Mouse (Mus musculus) limb, embryonic 14.5 days (tissue): ENCODE data around the gene Ube2g1. TPM values are rescaled to one million over a fixed set of nuclear protein-coding genes. Genes with fewer than 3 reads are reported as not detected.

Experiments
- ATAC-seq: fragments of 200-750 bp; cut with Nextera tagmentation; 2 replicates; pipeline ENCODE4 v1.8.0; 2017; ENCODE audit warnings: low read depth, moderate number of reproducible peaks, moderate TSS enrichment; ENCODE audit not compliant: low FRiP score
- DNase-seq: peaks from one replicate; pipeline ENCODE4 v3.0.0-alpha.2; 2015; ENCODE audit warnings: low spot score
- H3K27ac ChIP-seq: fragments of 300-500 bp; sonication (generic); replicated peaks from 2 replicates; pipeline ENCODE4 v1.5.1; 2014; ENCODE audit warnings: low read depth, mild to moderate bottlenecking, low read length, moderate library complexity, mixed read lengths
- H3K27me3 ChIP-seq: fragments of 300-500 bp; sonication (generic); 2 replicates; pipeline ENCODE4 v1.6.1; 2014; ENCODE audit warnings: low read length, mixed read lengths; ENCODE audit not compliant: control insufficient read depth, insufficient read depth
- H3K36me3 ChIP-seq: fragments of 300-500 bp; sonication (generic); 2 replicates; pipeline ENCODE4 v1.6.1; 2014; ENCODE audit warnings: mild to moderate bottlenecking, low read length, moderate library complexity, mixed read lengths; ENCODE audit not compliant: control insufficient read depth, insufficient read depth
- H3K4me1 ChIP-seq: fragments of 300-500 bp; sonication (generic); 2 replicates; pipeline ENCODE4 v1.6.1; 2014; ENCODE audit warnings: antibody characterized with exemption, low read length, mixed read lengths; ENCODE audit not compliant: control insufficient read depth, insufficient read depth
- H3K4me2 ChIP-seq: fragments of 300-500 bp; sonication (generic); replicated peaks from 2 replicates; pipeline ENCODE4 v1.6.1; 2014; ENCODE audit warnings: low read depth, mild to moderate bottlenecking, low read length, moderate library complexity; ENCODE audit not compliant: severe bottlenecking
- H3K4me3 ChIP-seq: fragments of 300-500 bp; sonication (generic); replicated peaks from 2 replicates; pipeline ENCODE4 v1.5.1; 2014; ENCODE audit warnings: low read length
- H3K9ac ChIP-seq: fragments of 300-500 bp; sonication (generic); 2 replicates; pipeline ENCODE4 v1.6.1; 2014; ENCODE audit warnings: mild to moderate bottlenecking, low read depth, low read length, moderate library complexity; ENCODE audit not compliant: severe bottlenecking
- H3K9me3 ChIP-seq: fragments of 300-500 bp; sonication (generic); 2 replicates; pipeline ENCODE4 v1.6.1; 2016; ENCODE audit warnings: low read length; ENCODE audit not compliant: control insufficient read depth
- POLR2A ChIP-seq: fragments of 200-500 bp; IDR thresholded peaks from 2 replicates; pipeline ENCODE4 v1.8.0; 2012; ENCODE audit warnings: inconsistent platforms, mild to moderate bottlenecking, moderate library complexity, borderline replicate concordance; ENCODE audit not compliant: insufficient read depth, insufficient read length; ENCODE audit errors: extremely low read depth
- WGBS: fragments of 180-500 bp; shearing (Covaris S2); extraction: QIAGEN DNeasy Blood & Tissue Kit; methylation state at CpG from one replicate; pipeline ENCODE4 v1.1.7; 2014; 5-methylcytosine and 5-hydroxymethylcytosine counted together
- polyA plus RNA-seq, 2 experiments: library from polyadenylated mRNA; depleted of rRNA in 1 of 2; stranded (reverse) in 1 of 2; unstranded in 1 of 2; fragments of >200 nt; fragmentation: Nextera tagmentation in 1 of 2; extraction: Ambion mirVana in 1 of 2; gene quantifications; 2 replicates each; pipeline versions ENCODE4 v1.2.1 to v1.2.3; 2012 to 2014

The Ube2g1 gene
- polyA plus RNA-seq, 2 experiments = 30.4 to 69.7 TPM

- 17% methylated on average over 7 of the region's 7 CpGs for WGBS
- peak overlapping the region; percentile 25 for H3K4me3 ChIP-seq
Observed at GRCm38 (mm10) chr11:72576111-72576465, 31.0 kb upstream of the Ube2g1 start.

GRCm38 (mm10) chr11:72576466-72577351 is 30.4 kb upstream of the Ube2g1 start:
- H3K36me3 ChIP-seq = no peaks in the 10 kb centered on the region
- H3K4me3 ChIP-seq = peak overlapping the region; percentile 25
- no peaks in the 10 kb centered on the region; the same call in 1 of the 2 replicates for H3K4me1 ChIP-seq
- no peak overlapping the region for H3K27ac ChIP-seq
- 0 out of 2 replicates have a peak overlapping the region, but pooled peaks have one; percentile 12 for H3K9ac ChIP-seq
- H3K27me3 ChIP-seq = no peaks in the 10 kb centered on the region
- ATAC-seq = no peak; the same call in 1 of the 2 replicates
- TF ChIP-seq POLR2A = no peak
- WGBS = 3% methylated on average over 24 of the region's 24 CpGs
- H3K9me3 ChIP-seq = no peaks in the 10 kb centered on the region
- no peak for DNase-seq
- H3K4me2 ChIP-seq = peak overlapping the region; percentile 37

More at GRCm38 (mm10) chr11:72576111-72576465, 31.0 kb upstream of the Ube2g1 start:
- Histone ChIP-seq H3K4me2 (peak overlapping the region; percentile 37), H3K9me3 (no peaks in the 10 kb centered on the region), H3K27me3 (no peaks in the 10 kb centered on the region), H3K36me3 (no peaks in the 10 kb centered on the region), H3K4me1 (no peaks in the 10 kb centered on the region; the same call in 1 of the 2 replicates), H3K27ac (no peak overlapping the region), H3K9ac (no peak overlapping the region)
- ATAC-seq = no peak
- no peak for DNase-seq
- TF ChIP-seq POLR2A = no peak

GRCm38 (mm10) chr11:72578471-72578870 is 28.6 kb upstream of the Ube2g1 start:
- Histone ChIP-seq H3K4me2 (no peak overlapping the region), H3K9me3 (no peaks in the 10 kb centered on the region), H3K36me3 (no peaks in the 10 kb centered on the region), H3K27ac (no peak overlapping the region), H3K4me1 (no peaks in the 10 kb centered on the region; the same call in 1 of the 2 replicates), H3K27me3 (no peaks in the 10 kb centered on the region), H3K4me3 (no peak overlapping the region), H3K9ac (no peak overlapping the region)
- DNase-seq (no peak), ATAC-seq (no peak)
- no peak for TF ChIP-seq POLR2A
- 71% methylated on average over 4 of the region's 4 CpGs for WGBS

GRCm38 (mm10) chr11:72581609-72582447 is 25.3 kb upstream of the Ube2g1 start:
- H3K4me3 ChIP-seq = no peak overlapping the region
- no peaks in the 10 kb centered on the region for H3K9me3 ChIP-seq
- TF ChIP-seq POLR2A = no peak
- H3K4me1 ChIP-seq = no peaks in the 10 kb centered on the region
- no peak overlapping the region for H3K27ac ChIP-seq
- H3K27me3 ChIP-seq = no peaks in the 10 kb centered on the region
- ATAC-seq = no peak
- no peak for DNase-seq
- no peaks in the 10 kb centered on the region for H3K36me3 ChIP-seq
- H3K4me2 ChIP-seq = no peak overlapping the region
- WGBS = 58% methylated on average over 8 of the region's 8 CpGs
- no peak overlapping the region for H3K9ac ChIP-seq

- no peak for TF ChIP-seq POLR2A
- ATAC-seq = no peak
Observed at GRCm38 (mm10) chr11:72582448-72582705, 24.7 kb upstream of the Ube2g1 start.

More at GRCm38 (mm10) chr11:72582448-72582705, 24.7 kb upstream of the Ube2g1 start:
- no peaks in the 10 kb centered on the region for H3K4me1 ChIP-seq
- H3K9me3 ChIP-seq = no peaks in the 10 kb centered on the region
- no peaks in the 10 kb centered on the region for H3K27me3 ChIP-seq
- 77% methylated on average over 3 of the region's 3 CpGs for WGBS
- no peaks in the 10 kb centered on the region for H3K36me3 ChIP-seq
- H3K4me3 ChIP-seq = no peak overlapping the region
- no peak overlapping the region for H3K9ac ChIP-seq
- H3K27ac ChIP-seq = no peak overlapping the region
- DNase-seq = no peak
- no peak overlapping the region for H3K4me2 ChIP-seq
